Mouse (Mus musculus) spleen, adult 2 months (tissue): ENCODE measurements around the gene Rad51b. TPM values are rescaled to one million over a fixed set of nuclear protein-coding genes. Genes with fewer than 3 reads are reported as not detected.

Source experiments
- DNase-seq, 2 experiments: peaks; one replicate each; pipeline versions ENCODE4 v3.0.0 to v3.0.0-alpha.2; 2012 to 2021; ENCODE audit warnings: low spot score in 2 of 2, low read depth in 1 of 2
- H3K27ac ChIP-seq: fragments of 200-500 bp; 2 replicates; pipeline ENCODE4 v1.5.1; 2012; ENCODE audit warnings: low read length, inconsistent platforms; ENCODE audit not compliant: insufficient read depth
- H3K27me3 ChIP-seq: fragments of 200-500 bp; 2 replicates; pipeline ENCODE4 v1.6.1; 2012; ENCODE audit warnings: mild to moderate bottlenecking, moderate library complexity, low read length, inconsistent platforms; ENCODE audit not compliant: control insufficient read depth, insufficient read depth
- H3K36me3 ChIP-seq: fragments of 200-500 bp; 2 replicates; pipeline ENCODE4 v1.6.1; 2012; ENCODE audit warnings: mild to moderate bottlenecking, low read length, inconsistent platforms; ENCODE audit not compliant: control insufficient read depth, insufficient read depth
- H3K4me1 ChIP-seq: fragments of 200-500 bp; 2 replicates; pipeline ENCODE4 v1.6.1; 2011; ENCODE audit warnings: inconsistent platforms; ENCODE audit not compliant: control insufficient read depth, insufficient read depth, insufficient read length
- H3K4me3 ChIP-seq: fragments of 200-500 bp; 2 replicates; pipeline ENCODE4 v1.5.1; 2011; ENCODE audit warnings: mild to moderate bottlenecking, inconsistent platforms; ENCODE audit not compliant: insufficient read depth, insufficient read length; ENCODE audit errors: extremely low read depth
- CTCF ChIP-seq: fragments of 200-500 bp; IDR thresholded peaks from 2 replicates; pipeline ENCODE4 v1.5.1; 2011; ENCODE audit warnings: mild to moderate bottlenecking, inconsistent platforms; ENCODE audit not compliant: insufficient read depth, insufficient read length, insufficient replicate concordance; ENCODE audit errors: extremely low read depth
- POLR2A ChIP-seq: fragments of 200-500 bp; IDR thresholded peaks from 2 replicates; pipeline ENCODE4 v1.6.1; 2011; ENCODE audit warnings: low read depth, low read length, inconsistent platforms
- WGBS: fragments of 180-500 bp; shearing (Covaris S2); methylation state at CpG from one replicate; pipeline ENCODE4 v1.1.7; 2018; 5-methylcytosine and 5-hydroxymethylcytosine counted together
- polyA plus RNA-seq: library from polyadenylated mRNA; depleted of rRNA; stranded (reverse); fragments of >200 nt; gene quantifications from 2 replicates; pipeline ENCODE4 v1.2.3, GENCODE M21; 2012

Gene Rad51b
- polyA plus RNA-seq, 1 experiment = 0.26 TPM

DNA sequence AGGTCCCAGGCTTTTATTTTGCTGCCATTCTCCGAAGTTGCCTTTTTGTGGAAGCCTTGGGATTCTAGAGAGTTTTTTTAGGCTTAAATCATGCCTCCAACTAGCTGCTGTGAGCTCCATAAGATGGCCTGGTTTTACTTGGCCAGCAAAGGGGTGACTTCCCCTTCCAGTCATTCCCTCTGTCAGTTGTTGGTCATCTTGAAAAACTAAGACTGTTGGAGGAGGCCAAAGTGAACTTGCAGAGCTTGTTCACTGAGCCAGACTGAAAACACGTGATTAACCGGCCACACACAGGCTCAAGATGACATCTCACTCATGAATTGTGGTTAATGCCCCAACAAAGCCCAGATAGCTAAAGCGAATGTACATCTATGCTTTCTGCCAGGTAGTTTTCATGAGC is 438.8 kb downstream of the Rad51b start:
- H3K4me3 ChIP-seq = no peak overlapping the region
- H3K4me1 ChIP-seq = no peaks in the 10 kb centered on the region
- H3K27ac ChIP-seq = no peak overlapping the region
- WGBS = 82% methylated on average over 4 of the region's 4 CpGs
- DNase-seq = no peak
- H3K36me3 ChIP-seq = no peaks in the 10 kb centered on the region
- TF ChIP-seq CTCF (no peak), POLR2A (no peak)
- H3K27me3 ChIP-seq = no peaks in the 10 kb centered on the region

DNA sequence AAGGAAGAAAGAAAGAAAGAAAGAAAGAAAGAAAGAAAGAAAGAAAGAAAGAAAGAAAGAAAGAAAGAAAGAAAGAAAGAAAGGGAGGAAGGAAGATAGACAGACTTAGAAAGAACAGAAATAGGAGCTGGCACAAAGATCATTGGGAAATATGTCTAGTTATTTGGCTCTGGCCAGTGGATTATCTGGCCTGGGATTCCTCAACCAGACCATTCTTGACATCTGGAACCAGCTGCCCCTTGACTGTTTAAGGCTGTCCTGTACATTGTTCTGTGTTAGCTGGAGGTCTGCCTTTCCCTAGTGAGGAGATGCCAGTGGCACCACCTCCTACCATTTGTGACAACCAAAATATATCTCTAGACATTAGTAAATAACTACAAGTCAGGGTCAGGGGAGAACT is 441.6 kb downstream of the Rad51b start:
- TF ChIP-seq POLR2A = no peak
- TF ChIP-seq CTCF = no peak
- Histone ChIP-seq H3K27ac (no peak overlapping the region), H3K27me3 (no peaks in the 10 kb centered on the region), H3K4me1 (no peaks in the 10 kb centered on the region), H3K4me3 (no peak overlapping the region), H3K36me3 (no peaks in the 10 kb centered on the region)
- no peak for DNase-seq

DNA sequence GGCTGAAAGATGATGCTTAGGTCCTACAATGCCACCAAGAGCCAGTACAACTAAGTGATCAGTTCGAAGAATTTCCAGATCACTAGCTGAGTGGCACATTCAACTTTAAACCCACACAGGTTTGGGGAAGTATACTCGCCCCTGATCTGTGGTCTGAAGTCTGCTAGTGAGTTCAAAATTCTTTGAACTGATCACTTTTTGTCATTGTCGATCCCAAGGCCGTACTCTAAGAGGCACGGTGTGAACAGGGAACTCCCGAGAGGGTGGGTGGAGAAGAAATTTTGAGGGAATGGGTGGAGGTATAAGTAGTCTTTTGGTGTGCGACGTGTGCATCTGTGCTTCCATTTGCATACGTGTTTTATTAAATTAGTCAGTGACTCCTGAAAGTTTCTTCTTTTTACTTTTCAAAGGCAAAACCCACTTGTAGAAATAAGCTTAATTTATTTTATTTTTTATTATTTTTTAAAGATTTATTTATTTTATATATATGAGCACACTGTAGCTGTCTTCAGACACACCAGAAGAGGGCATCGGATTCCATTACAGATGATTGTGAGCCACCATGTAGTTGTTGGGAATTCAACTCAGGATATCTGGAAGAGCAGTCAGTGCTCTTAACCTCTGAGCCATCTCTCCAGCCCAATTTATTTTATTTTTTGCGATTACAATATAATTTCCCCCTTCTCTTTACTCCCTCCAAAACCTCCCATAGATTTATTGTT is 443.0 kb downstream of the Rad51b start:
- 79% methylated on average over 11 of the region's 11 CpGs for WGBS
- no peaks in the 10 kb centered on the region for H3K4me1 ChIP-seq
- H3K4me3 ChIP-seq = no peak overlapping the region
- H3K27ac ChIP-seq = no peak overlapping the region
- DNase-seq = no peak
- no peaks in the 10 kb centered on the region for H3K27me3 ChIP-seq
- no peak for TF ChIP-seq POLR2A
- no peak for TF ChIP-seq CTCF
- no peaks in the 10 kb centered on the region for H3K36me3 ChIP-seq

DNA sequence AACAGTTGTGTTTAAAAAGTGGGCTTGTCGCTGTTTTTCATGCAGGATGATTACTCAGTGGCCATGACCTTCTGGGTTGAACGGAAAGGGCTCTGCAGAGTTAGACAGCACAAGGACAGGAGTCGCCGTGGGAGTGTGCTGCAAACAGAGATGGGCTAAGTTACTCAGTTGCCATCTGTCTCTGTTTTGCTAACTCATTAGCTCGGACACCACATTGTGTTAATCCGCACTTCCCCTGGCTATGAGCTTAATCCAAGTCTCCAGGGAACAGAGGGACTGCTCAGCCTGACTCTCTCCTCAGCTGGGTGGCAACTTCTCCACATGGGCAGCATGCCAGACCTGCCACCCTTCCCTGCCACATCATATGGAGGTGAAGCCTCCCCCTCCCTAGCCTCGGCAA is 445.1 kb downstream of the Rad51b start:
- TF ChIP-seq POLR2A (no peak), CTCF (no peak)
- 81% methylated on average over 7 of the region's 7 CpGs for WGBS
- H3K4me1 ChIP-seq = no peaks in the 10 kb centered on the region
- H3K4me3 ChIP-seq = no peak overlapping the region
- H3K27ac ChIP-seq = 0 out of 2 replicates have a peak overlapping the region, but pooled peaks have one; percentile 7
- H3K36me3 ChIP-seq = no peaks in the 10 kb centered on the region
- DNase-seq = no peak
- H3K27me3 ChIP-seq = no peaks in the 10 kb centered on the region

DNA sequence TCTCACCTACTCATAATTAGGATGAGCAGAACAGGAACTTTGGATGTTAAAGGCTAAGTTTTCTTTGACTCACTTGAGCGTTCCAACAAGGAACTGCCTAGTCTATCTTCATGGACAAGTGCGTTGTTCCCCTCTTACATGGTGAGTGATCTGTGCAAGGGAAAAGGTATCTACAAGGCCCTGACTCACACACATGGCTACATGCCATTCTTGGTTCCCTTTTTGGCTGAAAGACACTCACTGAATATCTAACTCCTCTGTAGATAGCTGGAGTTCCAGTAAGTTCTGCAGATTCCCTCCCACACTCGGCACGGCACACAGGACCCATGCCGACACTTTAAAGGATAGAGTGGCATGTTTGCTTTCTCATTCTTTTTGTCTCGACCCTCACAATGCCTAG is 447.0 kb downstream of the Rad51b start:
- no peaks in the 10 kb centered on the region for H3K4me1 ChIP-seq
- no peak for DNase-seq
- no peak for TF ChIP-seq CTCF
- TF ChIP-seq POLR2A = no peak
- WGBS = 78% methylated on average over 6 of the region's 6 CpGs
- no peak overlapping the region for H3K27ac ChIP-seq
- no peaks in the 10 kb centered on the region for H3K27me3 ChIP-seq
- no peaks in the 10 kb centered on the region for H3K36me3 ChIP-seq
- H3K4me3 ChIP-seq = no peak overlapping the region

DNA sequence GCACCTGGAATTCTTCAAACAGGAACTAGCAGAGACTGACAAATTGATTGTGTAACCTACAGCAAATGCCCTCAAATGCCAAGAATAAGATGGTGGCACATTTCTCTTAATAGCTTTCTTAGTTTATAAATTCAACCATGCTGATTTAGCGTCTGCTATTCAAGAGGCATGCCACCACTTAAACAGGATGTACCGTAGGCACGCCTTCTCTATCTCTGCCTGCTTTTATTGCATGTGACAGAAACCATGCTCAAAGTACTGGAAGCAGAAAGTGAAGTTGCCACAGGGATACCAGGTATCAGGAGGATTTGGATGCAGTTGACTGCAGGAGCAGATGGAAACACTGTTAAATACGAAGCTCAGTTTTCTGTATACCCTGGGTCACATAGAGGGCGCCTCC is 448.1 kb downstream of the Rad51b start:
- Histone ChIP-seq H3K27ac (no peak overlapping the region), H3K27me3 (no peaks in the 10 kb centered on the region), H3K4me3 (no peak overlapping the region), H3K36me3 (no peaks in the 10 kb centered on the region), H3K4me1 (peaks cover 6% of the 10 kb centered on the region; the same call in 1 of the 2 replicates)
- TF ChIP-seq POLR2A (no peak), CTCF (no peak)
- WGBS = 82% methylated on average over 5 of the region's 5 CpGs
- no peak for DNase-seq

DNA sequence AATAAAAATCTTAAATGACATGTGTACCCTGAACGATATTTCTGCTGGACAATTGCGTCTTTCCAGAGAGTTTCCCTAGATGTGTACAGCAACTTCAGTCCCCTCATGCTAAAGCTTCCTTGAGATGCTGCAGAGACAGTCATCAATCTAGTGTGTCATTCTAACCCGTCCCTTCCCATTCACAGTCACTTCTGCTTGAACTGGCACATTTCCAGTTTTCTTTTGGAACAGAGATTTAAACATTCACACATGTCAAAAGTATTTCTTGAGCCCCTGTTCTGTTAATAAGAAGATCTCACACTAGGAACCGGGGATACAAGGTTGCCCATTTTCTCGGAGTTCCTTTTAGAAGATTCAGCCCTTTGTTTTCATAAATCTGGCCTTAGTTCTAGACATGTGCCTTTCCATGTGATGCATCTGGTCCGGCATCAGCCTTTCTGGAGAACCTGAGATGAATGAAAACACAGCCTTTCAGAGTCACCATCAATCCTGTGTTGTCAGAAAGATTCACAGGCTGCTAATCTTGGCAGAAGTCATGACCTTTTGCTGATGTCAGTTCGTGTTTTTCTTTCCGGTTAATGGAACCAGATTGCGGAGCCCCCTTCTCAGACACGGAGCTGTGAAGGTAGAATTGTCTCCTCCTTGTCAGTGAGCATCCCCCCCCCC is 448.9 kb downstream of the Rad51b start:
- no peaks in the 10 kb centered on the region for H3K27me3 ChIP-seq
- TF ChIP-seq CTCF (no peak), POLR2A (no peak)
- no peak overlapping the region for H3K27ac ChIP-seq
- DNase-seq = no peak
- H3K36me3 ChIP-seq = no peaks in the 10 kb centered on the region
- WGBS = 87% methylated on average over 10 of the region's 10 CpGs
- H3K4me1 ChIP-seq = peaks cover 6% of the 10 kb centered on the region; the same call in 1 of the 2 replicates
- H3K4me3 ChIP-seq = no peak overlapping the region
